Mouse (Mus musculus) bone marrow, adult 2 months (tissue): ENCODE data around the gene Sh3pxd2a.

Experiments used
- CTCF ChIP-seq: fragments of 200-500 bp; IDR thresholded peaks from 2 replicates; pipeline ENCODE4 v1.5.1; 2011; ENCODE audit warnings: low read length, control low read depth; ENCODE audit not compliant: control insufficient read depth, insufficient read depth
- POLR2A ChIP-seq: fragments of 200-500 bp; IDR thresholded peaks from 2 replicates; pipeline ENCODE4 v1.6.1; 2011; ENCODE audit warnings: low read depth, mild to moderate bottlenecking, control low read depth, low read length, borderline replicate concordance; ENCODE audit not compliant: control insufficient read depth

GRCm38 (mm10) chr19:47440967-47441366 is 23.2 kb downstream of the Sh3pxd2a start:
- TF ChIP-seq CTCF (no peak), POLR2A (no peak)
